Mouse (Mus musculus) heart, postnatal 10 days (tissue): Measurements from ENCODE around the gene Bcl3. TPM values are rescaled to one million over a fixed set of nuclear protein-coding genes. Genes with fewer than 3 reads are reported as not detected.

Experiments
- DNase-seq, 2 experiments: peaks; one replicate each; pipeline ENCODE4 v3.0.0; 2021
- intact Hi-C: fragments of 180-260 bp; cut with DNase I; formaldehyde crosslinking; loops from one replicate; pipeline ENCODE4 v1.15.1; 2025
- total RNA-seq, 2 experiments: library from RNA; stranded (reverse); gene quantifications; 2 replicates each; pipeline ENCODE4 v1.2.3; 2021

Bcl3 gene
- total RNA-seq, 2 experiments from 2014 or later, result 5.6 to 5.7 TPM

- intact Hi-C loops, result no loop called here
- peak; percentile 74 to 84 for DNase-seq
Measured at GRCm38 (mm10) chr7:19777049-19777723, 45.4 kb downstream of the Bcl3 start.

GRCm38 (mm10) chr7:19771682-19772081, 50.9 kb downstream of the Bcl3 start:
- no peak for DNase-seq
- intact Hi-C loops, result no loop called here

- intact Hi-C loops, result no loop called here
- DNase-seq, result no peak
Measured at GRCm38 (mm10) chr7:19770984-19771391, 51.6 kb downstream of the Bcl3 start, which contains the start of gene Bcam. Gene Bcam (minus strand): TSS chr7:19771016.

GRCm38 (mm10) chr7:19770375-19770754, 52.2 kb downstream of the Bcl3 start:
- intact Hi-C loops, result no loop called here
- DNase-seq, result peak; percentile 93

GRCm38 (mm10) chr7:19769434-19770374, 52.9 kb downstream of the Bcl3 start:
- intact Hi-C loops, result loop anchor here (2.0 kb wide), 1 partner anchor 17 kb away; no protein-coding TSS in a partner anchor
- DNase-seq, result peak in 1 of 2 experiments; percentile 52

- no peak for DNase-seq
- intact Hi-C loops, result loop anchor here (2.0 kb wide), 1 partner anchor 16 kb away; no protein-coding TSS in a partner anchor
Measured at GRCm38 (mm10) chr7:19769001-19769400, 53.6 kb downstream of the Bcl3 start.

GRCm38 (mm10) chr7:19768251-19768650, 54.3 kb downstream of the Bcl3 start:
- peak in 1 of 2 experiments; percentile 39 for DNase-seq

GRCm38 (mm10) chr7:19764581-19764980, 58.0 kb downstream of the Bcl3 start:
- intact Hi-C loops, result no loop called here
- no peak for DNase-seq

More at GRCm38 (mm10) chr7:19768251-19768650, 54.3 kb downstream of the Bcl3 start:
- intact Hi-C loops, result loop anchor here (2.0 kb wide), 1 partner anchor 15 kb away; no protein-coding TSS in a partner anchor

GRCm38 (mm10) chr7:19763829-19764477, 58.6 kb downstream of the Bcl3 start:
- DNase-seq, result peak in 1 of 2 experiments; percentile 41

GRCm38 (mm10) chr7:19762283-19762682, 60.3 kb downstream of the Bcl3 start:
- DNase-seq, result no peak

More at GRCm38 (mm10) chr7:19763829-19764477, 58.6 kb downstream of the Bcl3 start:
- intact Hi-C loops, result no loop called here

GRCm38 (mm10) chr7:19760021-19760420, 62.5 kb downstream of the Bcl3 start:
- intact Hi-C loops, result no loop called here
- peak in 1 of 2 experiments; percentile 43 for DNase-seq

More at GRCm38 (mm10) chr7:19762283-19762682, 60.3 kb downstream of the Bcl3 start:
- intact Hi-C loops, result no loop called here

- DNase-seq, result no peak
- intact Hi-C loops, result no loop called here
Measured at GRCm38 (mm10) chr7:19758623-19759022, 63.9 kb downstream of the Bcl3 start.

Other genes starting within 250 kb of the Bcl3 start
- gene Zfp296, start 245.5 kb downstream of the Bcl3 start, total RNA-seq, result not detected
- 10 to 100 TPM; 54.5 to 58.0 TPM for gene Gemin7, start 245.2 kb downstream of the Bcl3 start, total RNA-seq
- gene Clasrp, start 218.3 kb downstream of the Bcl3 start, total RNA-seq, result 10 to 100 TPM; 24.1 to 29.5 TPM
- gene Relb, start 193.3 kb downstream of the Bcl3 start, total RNA-seq, result 10 to 100 TPM in 1 of 2 experiments, 1 to 10 TPM in 1; 9.4 to 12.0 TPM
- 100 to 1,000 TPM in 1 of 2 experiments, 10 to 100 TPM in 1; 95.2 to 102 TPM for gene Clptm1, start 157.7 kb downstream of the Bcl3 start, total RNA-seq
- gene Apoc2, start 144.8 kb downstream of the Bcl3 start, total RNA-seq, result under 1 TPM in 1 of 2 experiments, not detected in 1; 0.60 TPM
- not detected for gene Gm44805, start 141.3 kb downstream of the Bcl3 start, total RNA-seq
- gene Apoc4, start 141.3 kb downstream of the Bcl3 start, total RNA-seq, result not detected
- 10 to 100 TPM in 1 of 2 experiments, 1 to 10 TPM in 1; 5.2 to 14.7 TPM for gene Apoc1, start 130.1 kb downstream of the Bcl3 start, total RNA-seq
- gene Apoe, start 123.6 kb downstream of the Bcl3 start, total RNA-seq, result 100 to 1,000 TPM; 268 to 276 TPM
- 100 to 1,000 TPM; 129 to 131 TPM for gene Tomm40, start 107.3 kb downstream of the Bcl3 start, total RNA-seq
- gene Nectin2, start 72.3 kb downstream of the Bcl3 start, total RNA-seq, result 10 to 100 TPM; 43.1 to 45.2 TPM
- gene Bcam, start 51.8 kb downstream of the Bcl3 start, total RNA-seq, result 100 to 1,000 TPM; 299 to 317 TPM
- under 1 TPM in 1 of 2 experiments, not detected in 1; 0.50 TPM for gene Cblc, start 26.0 kb downstream of the Bcl3 start, total RNA-seq
- not detected for gene Gm19345, start 29.2 kb upstream of the Bcl3 start, total RNA-seq
- gene Ceacam16, start 38.5 kb upstream of the Bcl3 start, total RNA-seq, result not detected
- gene Ceacam19, start 65.2 kb upstream of the Bcl3 start, total RNA-seq, result not detected
- gene Pvr, start 98.4 kb upstream of the Bcl3 start, total RNA-seq, result 10 to 100 TPM; 21.2 to 23.1 TPM
- gene Igsf23, start 128.0 kb upstream of the Bcl3 start, total RNA-seq, result 1 to 10 TPM; 1.4 to 3.6 TPM
- not detected for gene Ceacam20, start 142.6 kb upstream of the Bcl3 start, total RNA-seq
- not detected for gene Nlrp9b, start 168.7 kb upstream of the Bcl3 start, total RNA-seq